Mouse (Mus musculus): Measurements from ENCODE around the gene Prkn. TPM values are rescaled to one million over a fixed set of nuclear protein-coding genes. Genes with fewer than 3 reads are reported as not detected.

Gene Prkn
- total and polyA plus RNA-seq, 3 experiments = 4.8 to 8.8 (median 6.3) TPM

DNA sequence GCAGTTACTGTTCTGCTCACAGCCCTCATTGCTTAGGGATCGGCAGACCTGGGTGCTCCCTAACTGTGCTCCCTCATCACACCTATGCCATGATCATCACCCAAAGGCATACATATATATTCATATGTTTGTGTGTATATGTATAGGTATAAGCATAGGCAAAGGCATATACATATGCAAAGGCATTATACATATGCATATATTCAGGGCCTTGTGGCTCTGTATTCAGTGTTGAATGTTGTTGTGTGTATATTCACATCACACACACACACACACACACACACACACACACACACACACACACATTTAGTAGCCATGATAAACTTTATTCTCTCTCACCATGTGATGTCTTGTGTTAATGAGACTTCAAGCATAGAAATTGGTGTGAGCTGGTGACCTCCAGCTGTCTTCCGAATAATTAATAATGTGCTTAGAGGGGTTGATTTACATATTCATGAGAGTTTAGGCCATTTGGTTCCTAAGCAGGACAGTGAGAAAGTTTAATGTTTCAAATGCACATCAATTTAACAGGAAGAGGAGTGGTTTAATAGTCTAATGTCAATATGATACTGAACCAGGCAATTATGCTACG is 804.8 kb downstream of the Prkn start:
- DNase-seq = no peak

GRCm38 (mm10) chr17:11656397-11656796 is 816.2 kb downstream of the Prkn start:
- DNase-seq = no peak

DNA sequence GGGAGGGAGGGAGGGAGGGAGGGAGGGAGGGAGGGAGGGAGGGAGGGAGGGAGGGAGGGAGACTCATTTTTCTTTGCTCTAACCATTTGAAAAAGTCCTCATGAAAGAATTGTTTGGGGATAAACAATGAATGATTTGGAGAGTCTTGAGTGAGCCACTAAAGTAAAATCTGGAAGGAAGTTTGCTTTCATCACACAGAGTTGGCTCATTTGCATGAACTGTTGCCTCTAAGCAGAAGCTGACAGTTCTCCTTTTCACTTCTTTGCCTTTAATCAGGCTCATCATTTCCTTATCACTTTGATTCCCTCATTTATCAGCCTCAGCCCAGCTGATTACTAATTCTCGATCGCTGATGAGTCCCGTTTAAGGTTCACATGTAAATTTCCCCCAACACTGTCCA is 816.7 kb downstream of the Prkn start:
- DNase-seq = no peak

DNA sequence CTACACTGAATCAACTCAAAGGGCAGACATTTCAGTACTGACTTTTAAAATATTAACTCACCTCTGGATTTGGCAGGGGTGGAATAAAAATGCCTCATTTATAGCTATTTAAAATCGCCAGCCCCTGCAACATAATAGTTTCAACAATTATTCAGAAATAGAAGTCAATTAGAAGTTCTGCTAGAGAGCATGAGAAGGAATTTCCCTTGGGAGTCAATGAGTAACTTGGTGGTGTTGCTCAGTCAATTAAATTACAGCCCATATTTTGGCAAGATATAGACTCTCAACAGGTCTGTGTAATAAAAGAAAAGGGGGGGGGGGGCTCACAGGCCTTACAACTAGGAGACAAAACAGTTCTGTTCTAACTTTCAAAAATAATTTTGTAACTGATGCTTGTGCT is 821.7 kb downstream of the Prkn start:
- no peak for DNase-seq

GRCm38 (mm10) chr17:11663437-11663836 is 823.3 kb downstream of the Prkn start:
- DNase-seq = no peak

DNA sequence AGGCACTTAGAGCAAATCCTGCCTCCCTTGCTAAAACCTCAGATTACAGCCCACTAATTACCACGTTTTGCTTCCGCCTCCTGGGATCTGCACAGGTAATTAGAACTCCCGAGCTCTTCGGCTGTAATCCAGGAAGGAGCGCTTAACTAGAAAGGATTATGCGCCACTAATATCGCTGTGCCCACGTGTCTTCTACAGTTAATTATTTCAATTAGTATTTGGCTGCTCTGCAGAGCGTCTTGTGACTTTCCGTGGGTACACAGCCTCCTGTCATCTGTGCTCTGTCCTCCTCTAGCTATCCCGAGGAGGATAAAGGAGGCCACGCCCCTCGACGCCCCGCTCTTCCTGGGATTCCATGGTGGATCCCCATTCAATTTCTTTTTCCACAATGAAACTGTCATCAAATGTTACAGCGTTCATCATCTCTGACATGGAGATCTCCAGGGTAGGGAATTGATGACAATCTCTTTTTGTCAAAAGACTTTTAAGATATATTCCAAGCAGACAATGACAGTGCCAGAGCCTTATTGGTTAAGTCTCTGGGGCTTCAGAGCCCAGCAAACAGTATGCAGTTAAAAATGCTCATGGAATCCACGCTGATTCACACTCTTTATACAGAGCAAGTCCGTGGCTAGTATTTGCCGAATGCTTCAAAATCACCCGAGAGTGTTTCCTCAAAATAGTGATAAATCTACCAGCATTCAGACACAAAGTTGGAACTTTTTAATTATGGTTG is 824.6 kb downstream of the Prkn start:
- DNase-seq = no peak

DNA sequence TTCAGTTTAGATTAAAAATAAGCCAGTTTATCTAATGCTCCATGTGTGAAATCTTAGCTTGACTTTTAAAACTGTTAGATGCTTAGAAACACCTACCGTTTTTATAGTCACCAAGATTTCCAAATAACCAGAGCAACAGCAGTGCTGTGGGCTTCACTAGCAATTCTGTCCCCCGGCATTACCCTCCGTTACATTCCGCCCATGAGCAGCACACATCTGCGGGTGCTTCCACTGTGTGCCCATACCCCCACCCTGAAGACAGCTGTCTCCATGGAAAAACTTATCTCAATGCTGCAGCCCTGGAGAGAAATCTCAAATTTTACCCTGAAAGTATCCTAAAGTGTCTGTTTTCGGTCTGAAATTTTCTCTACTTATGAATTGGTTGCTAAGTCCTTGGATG is 839.5 kb downstream of the Prkn start:
- no peak for DNase-seq

- DNase-seq = no peak
Observed at GRCm38 (mm10) chr17:11680456-11680855, 840.3 kb downstream of the Prkn start.

DNA sequence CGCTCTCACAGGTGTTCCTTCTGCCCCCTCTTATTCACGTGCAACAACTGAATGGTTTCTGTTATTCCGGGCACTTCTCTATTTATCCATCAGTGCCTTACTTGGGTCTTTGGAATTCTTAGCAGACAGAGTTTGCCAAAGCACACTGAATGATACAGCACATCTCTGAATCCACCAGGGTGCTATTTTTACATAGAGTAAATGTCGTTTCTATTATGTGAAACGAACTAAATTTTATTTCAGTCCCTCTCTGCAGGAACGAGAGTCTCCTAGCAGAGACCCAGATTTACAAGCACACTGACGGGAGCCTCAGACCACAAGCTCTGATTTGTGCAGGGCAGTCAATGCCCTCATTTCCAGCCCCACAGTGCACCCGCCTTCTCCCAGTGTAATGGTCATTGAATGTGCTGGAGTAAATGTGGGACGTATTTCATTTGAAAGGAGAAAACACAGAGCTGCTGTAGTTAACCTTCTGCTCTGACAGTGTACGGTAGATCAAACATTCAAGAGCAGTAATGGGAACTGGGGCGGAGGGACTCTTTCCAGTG is 841.7 kb downstream of the Prkn start:
- DNase-seq = no peak

- DNase-seq = no peak
Observed at GRCm38 (mm10) chr17:11705005-11705404, 864.8 kb downstream of the Prkn start.

GRCm38 (mm10) chr17:11705761-11706160 is 865.6 kb downstream of the Prkn start:
- DNase-seq = no peak

- no peak for DNase-seq
Observed at GRCm38 (mm10) chr17:11712066-11712465, 871.9 kb downstream of the Prkn start.

DNA sequence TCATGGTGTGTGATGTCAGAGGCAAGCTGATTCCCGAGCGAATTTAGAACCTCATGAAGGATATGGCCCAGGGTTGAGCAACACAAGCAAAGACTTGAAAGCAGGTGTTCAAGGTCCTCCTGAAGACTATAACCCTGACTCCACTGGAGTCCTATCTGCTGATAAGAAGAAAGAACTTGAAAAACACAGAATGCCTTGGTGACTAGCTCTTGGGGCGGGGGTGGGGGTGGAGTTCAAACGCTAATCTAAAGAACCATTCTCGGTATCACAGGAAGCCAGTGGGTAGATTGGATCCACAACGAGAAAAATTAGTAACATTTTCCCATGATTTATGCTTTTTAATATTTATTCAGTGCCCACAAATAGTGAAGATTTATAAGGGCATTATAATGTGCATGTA is 879.6 kb downstream of the Prkn start:
- no peak for DNase-seq

- no peak for DNase-seq
Observed at GRCm38 (mm10) chr17:11721906-11722305, 881.7 kb downstream of the Prkn start.

DNA sequence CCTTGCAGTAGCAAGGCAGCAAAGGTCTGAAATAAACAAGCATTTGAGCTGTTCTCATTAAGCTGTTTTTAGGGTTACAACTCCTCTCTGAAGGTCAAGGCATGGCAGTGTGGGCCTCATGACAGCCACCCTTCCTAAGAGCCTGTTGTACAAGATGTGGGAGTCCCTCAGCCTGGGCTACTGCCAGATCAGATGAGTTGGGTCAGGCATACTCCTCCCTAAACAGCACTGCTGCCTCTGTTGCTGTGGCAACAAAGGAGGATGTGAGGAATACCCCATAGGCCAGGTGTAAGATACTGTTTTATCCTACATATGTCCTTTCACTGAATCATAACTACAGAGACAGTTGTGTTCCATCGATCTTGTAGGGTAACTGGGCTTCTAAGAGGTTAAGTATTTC is 882.3 kb downstream of the Prkn start:
- no peak for DNase-seq

DNA sequence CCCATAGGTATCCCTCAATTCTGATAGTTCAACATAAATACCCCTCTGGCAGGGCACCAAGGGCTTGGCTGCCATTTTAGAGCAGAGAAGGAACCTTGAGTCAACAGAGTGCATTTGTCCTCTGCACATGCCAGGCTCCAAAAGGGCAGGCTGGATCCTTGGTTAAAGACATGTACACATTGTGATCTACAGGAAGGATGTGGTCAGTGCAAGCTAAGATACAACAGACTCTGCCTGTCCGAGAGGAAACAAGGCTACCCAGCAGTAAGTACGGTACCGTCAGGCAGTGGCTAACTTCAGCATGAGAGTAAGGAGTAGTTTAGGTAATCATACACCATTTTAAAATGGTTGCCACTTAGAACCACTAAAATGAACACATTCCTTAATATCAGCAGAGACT is 884.0 kb downstream of the Prkn start:
- DNase-seq = no peak

DNA sequence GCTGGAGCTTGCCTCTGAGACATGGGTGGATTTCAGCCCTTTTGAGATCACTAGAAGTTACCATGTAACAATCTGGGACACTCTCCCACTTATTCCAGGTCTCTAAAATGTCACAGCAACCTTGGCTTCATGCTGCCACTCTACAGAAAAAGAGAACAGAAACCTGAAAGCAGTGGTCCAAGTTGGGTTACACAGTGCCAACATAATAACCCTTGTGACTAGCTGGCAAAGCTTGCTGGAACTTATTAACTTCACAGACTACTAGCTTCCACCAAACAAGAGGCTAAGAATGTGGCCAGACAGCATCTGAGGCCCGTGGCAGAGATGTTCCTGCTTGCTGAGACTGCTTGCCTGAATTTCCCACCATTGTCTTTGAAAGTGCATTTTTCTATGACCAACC is 886.9 kb downstream of the Prkn start:
- DNase-seq = peak; percentile 9

DNA sequence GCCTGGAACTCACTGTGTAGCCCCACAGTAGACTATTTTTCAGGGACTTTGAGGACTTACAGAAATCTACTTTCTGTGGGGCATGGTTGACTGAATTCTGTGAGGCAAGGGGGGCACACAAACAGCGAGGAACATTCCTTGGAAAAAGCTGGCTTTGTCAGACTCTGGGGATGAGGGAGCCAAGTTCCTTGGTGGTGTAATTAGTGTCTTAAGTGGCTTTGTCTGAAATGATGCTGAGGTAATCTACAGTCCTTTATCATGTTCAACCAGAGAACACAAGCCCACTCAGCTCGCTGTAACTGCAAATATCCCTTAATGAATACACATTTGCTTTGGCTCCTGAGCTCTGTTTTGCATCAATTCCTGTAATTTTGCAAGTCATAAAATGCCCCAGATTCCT is 888.1 kb downstream of the Prkn start:
- no peak for DNase-seq

DNA sequence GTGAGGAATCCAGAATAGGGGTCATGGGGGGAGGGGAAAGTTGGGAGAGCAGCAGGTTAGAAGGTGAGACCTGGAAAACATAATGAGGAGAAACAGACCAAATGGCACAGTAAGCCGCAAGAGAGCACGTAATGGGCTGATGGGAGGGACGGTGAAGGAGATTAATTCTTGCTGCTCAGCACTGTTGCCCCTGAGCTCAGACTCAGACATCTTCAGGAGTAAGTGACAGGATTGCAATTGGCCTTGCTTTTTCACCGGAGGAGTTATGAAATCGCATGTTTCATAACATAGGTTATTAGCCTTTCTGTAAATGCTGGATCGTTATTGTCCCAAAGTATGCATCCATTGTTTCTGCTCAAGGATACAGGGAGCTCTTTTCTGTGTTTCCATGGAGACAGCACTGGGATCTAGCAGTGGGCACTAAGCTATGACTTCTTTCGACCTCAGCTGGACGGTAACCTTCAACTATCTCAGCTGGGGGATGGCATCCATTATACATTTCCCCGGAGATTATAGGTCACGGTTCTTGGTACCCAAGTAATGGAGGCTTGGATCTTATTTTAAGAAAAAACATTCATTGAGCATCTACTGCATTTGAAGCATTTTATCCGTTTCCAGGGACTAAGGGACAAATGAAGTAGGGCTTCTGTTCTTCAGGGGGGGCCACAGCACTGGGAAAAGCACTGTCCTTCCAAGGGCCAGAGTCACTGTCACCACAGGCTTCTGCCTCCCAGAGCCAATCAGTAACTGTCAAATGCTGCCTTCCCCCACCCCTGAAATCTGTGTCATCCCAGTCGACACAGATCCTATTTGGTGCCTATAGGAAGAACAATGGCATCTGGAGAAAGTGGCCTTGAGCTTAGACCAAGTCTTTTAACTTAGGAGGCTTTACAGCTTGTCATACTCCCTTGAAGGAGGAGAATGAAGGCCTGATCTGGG is 890.7 kb downstream of the Prkn start:
- no peak for DNase-seq

- DNase-seq = no peak
Observed at GRCm38 (mm10) chr17:11735158-11735877, 895.1 kb downstream of the Prkn start.

- no peak for DNase-seq
Observed at GRCm38 (mm10) chr17:11736531-11736930, 896.3 kb downstream of the Prkn start.

- no peak for DNase-seq
Observed at GRCm38 (mm10) chr17:11737905-11738304, 897.7 kb downstream of the Prkn start.
